Mouse (Mus musculus) gonadal fat pad, adult 2 months (tissue): ENCODE measurements at regions not wholly inside any gene's neighbourhood (a gene's known extent, or its start where the extent isn't known, plus 50 kb on each side); places are given as distances from the start of the nearest gene placed in this dataset.
A peak's percentile ranks its signal among the peaks of the same experiment; 100 is the strongest.

Experiments
- DNase-seq: peaks from one replicate; pipeline ENCODE4 v3.0.0-alpha.2; 2012; ENCODE audit warnings: low read depth

DNA sequence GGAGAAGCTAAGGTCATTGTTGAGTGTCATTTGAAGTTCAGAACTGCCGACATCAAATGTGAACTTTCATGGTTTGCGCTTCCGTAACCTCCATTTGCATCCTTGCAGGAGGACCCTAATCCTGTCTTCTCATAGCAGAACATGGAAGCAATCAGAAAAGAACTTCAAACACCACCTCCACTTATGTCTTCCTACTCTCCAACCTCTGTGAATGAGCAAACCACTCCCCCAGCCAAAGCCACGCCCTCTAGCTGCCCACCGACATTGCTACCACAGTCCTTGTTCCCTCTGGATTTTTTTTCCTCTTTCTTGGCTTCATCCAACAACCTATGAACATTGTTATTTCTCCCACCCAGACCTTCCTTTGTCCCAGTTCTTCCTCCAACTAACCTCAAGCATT is 149.9 kb downstream of the Kdr start:
- no peak for DNase-seq

DNA sequence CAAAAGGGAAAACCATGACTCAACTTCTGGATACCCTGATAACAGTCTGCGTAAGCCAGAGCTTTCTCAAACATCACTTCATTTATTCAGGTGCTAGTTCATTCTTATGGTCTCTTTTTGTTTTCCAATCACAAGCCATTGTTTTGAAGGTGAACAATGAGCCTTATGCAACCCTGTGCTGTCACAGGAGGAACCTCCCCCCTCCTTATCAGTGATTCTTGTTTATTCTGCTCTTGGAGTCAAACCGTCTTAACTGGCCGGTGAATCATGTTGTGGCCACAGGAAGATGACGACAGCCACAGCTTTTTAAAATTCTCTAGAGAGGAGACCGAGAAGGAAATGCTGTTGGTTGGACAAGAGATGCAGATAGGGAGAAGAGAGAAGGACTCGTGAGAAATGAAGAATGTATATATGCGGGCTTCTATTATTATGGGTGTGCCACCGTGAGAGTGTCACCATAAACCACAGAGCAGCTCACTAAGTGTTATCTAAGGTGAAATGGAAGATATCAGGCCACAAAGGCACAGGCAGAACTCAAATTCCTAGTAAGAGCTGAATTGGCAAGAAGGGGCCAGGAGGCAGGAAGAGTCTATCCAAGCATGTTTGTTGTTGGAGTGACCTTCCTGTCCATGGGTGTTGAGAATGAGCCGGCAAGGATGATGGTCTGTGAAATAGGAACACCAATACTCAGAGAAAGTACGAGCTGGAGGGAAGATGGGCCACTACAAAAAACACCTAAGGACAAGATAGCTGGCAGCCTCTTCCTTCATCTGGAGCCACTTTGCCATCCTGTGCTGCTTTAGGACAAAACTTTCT is 151.8 kb downstream of the Kdr start:
- DNase-seq = no peak

DNA sequence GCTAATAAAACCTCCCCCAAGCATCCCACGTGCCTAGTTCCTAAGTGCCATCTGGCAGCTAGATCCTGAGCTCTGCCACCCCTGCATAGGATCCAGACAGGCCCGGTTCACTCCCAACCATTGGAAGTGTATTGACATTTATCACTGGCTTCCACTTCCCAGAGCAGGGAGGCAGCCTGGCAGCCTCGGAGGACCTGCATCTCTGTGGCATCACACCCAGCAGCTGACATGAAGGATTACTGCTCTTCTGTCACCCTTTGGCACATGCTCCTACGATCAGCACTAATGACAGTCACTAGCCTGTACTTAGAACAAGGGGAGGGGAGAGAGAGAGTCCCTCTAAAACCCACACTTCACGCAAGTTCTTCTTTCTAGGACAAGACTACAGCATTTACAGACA is 152.7 kb downstream of the Kdr start:
- no peak for DNase-seq

DNA sequence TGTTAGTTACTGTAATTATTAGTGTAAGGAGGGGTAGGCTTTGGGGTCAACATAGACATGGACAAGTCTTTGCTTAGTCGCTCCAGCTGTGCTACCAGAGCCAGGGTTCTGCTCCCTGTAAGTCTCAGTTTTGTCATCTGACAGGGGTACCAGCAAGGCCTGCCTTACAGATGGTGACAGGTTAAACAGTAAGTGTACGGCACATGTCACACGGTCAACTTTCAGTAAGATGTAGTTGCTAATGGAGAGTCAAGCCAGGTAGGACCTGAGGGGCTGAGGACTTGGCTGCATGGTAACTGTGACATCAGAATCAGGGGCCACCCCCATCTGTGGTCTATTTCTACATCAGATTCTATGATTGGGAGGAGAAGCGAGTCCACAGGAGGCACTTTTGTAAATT is 153.6 kb downstream of the Kdr start:
- no peak for DNase-seq

- DNase-seq = no peak
Observed at GRCm38 (mm10) chr5:75823646-75824045, 154.6 kb downstream of the Kdr start.

DNA sequence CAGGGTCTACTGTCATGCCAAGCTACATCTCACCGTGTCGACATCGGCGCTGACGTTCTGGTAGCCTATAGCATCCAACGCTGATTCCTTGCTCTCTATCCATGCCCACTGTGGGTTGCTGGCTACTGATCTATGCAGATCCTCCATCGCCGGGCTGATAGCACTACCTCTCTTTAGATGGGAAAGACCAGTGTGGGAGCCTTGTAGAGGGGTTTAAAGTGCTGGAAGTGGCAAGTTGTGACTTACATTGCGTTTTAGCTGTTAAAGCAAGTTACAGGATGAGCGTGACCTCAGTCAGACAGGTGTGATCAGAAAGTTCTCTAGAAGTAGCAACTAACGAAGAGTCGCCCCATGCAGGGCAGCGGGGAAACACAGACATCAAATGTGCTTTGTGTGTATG is 160.9 kb downstream of the Kdr start:
- no peak for DNase-seq

DNA sequence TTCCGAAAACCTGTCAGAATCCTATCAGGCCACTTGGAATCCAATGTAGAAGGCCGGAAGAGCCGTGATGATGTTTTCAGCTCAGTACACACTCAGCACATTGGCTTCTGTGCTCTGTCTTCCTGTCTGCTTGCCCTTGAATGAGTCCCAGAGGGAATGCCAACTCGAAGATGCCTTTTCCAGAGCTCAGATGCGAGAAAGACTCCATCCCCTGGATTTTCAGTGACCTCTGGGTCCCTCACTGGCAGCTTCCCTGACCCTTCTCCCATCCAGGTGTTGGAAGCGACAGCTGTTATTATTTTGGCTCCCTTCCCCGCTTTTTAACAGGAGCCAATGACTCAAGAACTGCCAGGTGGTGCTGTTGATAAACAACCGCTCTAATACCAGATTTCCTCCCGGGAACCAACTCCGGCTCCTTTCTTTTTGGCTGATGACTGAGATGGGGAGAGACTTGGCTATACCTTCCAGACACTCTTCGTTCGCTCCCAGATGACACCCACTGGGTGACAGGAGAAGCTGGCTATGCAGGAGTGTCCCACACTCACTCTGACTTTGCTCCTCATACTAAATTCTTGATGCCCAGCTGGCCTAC is 163.8 kb downstream of the Kdr start:
- no peak for DNase-seq

GRCm38 (mm10) chr5:75812686-75813085 is 165.6 kb downstream of the Kdr start:
- no peak for DNase-seq

DNA sequence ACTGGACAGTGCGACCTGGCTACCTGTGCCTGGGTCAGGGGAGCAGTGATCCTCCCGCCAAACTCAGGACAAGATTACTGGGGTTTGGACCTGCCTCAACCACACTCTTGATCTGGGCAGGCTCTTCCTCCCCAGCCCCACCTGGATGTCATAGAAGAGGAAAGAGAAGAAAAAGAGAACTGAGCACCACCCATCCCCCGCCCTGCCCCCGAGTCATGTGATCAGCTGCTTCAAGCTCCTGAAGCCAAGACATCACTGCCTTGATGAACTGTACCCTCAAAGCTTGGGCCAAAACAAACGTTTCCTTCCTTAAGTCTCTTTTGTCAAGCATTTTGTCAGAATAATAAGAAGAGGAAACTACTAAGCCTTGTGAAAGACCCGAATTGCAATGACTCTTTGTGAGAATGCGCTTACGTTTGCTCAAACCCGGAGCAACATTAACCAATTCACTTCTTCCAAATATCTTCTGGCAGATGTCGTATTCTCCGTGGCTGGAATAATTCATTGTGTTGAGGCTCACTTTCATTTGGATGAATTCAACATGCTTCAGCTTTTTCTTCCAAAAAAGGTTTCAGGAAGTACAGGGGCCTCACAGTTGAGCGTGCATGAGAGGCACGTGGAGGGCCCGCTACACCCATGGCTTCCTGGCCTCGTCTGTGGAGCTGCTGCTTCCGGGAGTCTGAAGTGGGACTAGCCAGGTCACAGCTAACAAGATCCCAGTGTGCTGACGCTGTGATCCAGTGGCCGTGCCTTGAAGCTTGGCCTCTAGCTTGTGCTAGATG is 169.5 kb downstream of the Kdr start:
- no peak for DNase-seq

DNA sequence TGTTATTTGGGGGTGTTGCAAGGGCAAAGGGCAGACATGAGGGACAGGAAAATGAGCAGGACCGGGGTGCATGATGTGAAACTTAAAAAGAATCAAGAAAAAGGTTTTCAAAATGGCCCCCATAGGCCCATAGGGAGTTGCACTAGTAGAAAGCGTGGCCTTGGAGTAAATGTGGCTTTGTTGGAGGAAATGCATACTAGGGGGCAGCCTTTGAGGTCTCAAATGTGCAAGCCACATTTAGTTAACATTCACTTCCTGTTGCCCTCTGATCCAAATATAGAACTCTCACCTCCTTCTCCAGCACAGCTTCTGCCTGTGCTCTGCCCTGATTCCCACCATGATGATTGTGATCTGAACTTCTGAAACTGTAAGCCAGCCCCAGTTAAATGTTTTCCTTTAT is 173.2 kb downstream of the Kdr start:
- no peak for DNase-seq

- DNase-seq = no peak
Observed at GRCm38 (mm10) chr5:75804340-75804739, 173.9 kb downstream of the Kdr start.

DNA sequence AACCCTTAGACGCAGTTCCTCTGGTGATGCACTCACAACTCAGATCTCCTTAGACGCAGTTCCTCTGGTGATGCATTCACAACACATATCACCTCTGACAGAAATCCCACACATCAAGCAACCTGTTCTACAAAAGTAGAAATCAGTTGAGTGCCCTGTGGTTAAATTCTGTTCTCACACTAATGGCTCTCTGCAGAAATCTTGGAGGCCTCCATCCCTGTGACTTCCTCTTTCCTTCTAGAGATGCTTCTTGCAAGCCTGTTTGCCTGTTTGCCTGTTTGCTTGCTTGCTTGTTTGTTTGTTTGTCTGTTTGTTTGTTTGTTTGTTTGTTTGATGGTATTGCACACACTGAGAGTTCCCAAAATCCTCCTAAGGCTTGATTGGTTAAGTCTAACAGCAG is 175.2 kb downstream of the Kdr start:
- DNase-seq = no peak

DNA sequence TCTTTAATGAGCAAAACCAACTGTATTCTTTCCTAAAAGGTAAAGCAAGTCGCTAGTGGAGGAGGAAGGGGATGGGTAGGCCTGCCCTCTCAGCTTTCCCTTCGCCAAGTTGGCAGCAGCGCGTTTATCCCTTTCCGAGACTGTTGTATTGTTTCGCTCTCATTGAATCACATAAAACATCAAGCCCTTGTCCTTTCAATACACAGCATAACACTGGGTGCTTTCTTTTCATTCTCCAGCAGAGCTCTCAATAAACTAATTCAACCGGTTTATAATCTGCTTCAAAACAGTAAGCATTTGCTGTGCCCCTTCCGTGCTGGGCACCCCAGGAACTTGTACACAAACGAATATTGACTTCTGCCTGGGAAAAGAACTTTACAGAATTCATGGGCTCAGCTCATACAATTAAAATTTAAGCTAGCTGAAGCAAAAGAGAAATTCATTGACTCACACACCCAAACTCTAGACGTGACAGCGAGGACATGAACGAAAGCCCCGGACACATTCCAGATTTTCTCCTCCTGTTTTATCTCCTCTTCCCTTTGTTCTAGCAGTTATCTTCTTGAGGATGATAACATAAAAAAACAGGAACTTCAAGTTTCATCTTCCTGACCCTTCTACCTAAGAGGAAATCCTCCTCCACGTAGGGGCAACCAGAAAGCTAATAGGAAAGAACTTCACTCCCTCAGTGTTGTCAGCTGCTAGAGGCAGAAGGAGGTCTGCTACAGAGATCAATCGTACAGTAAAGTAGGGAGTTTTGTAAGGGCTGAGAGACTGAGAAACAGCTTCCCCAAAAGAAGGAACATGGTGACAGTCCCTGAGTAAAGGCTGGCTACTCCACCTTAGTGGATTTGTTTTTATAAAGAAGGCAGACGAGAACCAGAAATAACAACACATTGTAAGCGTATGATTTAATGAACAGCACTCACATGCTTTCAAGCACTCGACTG is 177.9 kb downstream of the Kdr start:
- no peak for DNase-seq

DNA sequence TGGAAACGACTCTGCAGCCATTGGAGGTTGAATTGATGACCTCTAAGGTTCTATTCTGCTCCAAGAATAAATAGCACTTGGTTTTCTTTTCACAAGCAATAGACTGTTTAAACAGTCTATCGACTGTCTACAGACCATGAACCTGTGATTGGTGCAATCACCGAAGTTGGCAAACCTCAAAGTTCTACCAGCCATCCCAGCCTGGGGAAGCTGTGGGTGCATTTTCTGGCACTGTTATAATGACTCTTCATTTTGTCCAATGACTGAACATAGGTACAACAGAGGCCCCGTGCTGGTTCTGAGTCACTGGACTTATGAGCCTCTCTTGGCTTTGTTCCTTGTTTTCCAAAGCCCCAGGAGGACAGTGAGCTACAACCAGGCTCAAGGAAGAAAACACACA is 178.6 kb downstream of the Kdr start:
- peak; percentile 17 for DNase-seq

DNA sequence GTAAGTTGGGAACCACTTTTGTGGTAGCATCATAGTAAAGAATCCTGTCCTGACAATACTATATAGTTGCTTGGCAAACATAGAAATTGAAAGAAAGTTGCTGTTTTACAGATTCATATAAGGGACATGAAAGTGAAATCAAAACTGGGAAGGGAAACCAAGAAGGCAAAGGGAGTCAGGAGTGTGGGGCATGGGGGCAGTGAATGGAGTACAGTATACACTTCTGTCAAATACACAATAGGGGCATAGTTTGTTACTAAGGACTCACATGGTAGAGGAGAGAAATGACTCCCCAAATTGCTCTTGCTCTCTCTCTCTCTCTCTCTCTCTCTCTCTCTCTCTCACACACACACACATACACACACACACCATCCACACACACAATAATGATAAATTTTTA is 185.1 kb downstream of the Kdr start:
- no peak for DNase-seq

DNA sequence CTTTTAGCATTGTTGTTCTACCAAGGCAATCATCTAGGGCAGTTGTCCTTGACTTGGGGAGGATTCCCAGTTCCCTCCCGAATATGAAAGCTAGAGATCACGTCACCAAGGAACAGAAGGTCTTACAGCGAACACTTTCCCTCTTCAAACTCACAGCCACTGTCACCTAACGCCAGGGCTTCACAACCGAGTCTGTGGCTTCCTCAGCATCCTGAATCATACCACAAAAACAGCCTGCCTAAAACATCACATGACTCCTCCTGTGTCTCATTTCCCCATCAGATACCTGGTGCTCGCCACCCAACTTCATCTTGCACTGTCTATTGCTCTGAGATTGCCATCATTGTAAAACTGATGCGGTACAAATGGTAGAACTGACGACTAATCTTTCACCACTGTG is 186.5 kb downstream of the Kdr start:
- no peak for DNase-seq

DNA sequence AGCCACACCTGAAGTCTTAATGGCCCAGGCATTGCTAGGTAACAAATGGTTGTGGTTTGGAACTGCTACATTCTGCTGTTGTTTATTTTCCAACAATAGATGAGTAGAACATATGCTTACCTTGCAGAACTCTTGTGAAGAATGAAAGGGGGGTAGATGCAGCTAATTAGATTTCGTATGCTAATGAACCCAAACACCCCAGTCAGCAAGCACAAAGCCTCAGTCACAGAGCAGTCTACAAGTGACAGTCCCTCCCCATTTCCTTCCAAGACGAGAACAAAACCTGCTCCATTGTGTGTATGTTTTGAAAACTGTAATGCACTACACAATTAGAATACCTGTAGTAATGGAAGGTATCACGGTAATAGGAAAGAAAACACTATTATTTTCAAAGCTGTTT is 190.2 kb downstream of the Kdr start:
- no peak for DNase-seq

DNA sequence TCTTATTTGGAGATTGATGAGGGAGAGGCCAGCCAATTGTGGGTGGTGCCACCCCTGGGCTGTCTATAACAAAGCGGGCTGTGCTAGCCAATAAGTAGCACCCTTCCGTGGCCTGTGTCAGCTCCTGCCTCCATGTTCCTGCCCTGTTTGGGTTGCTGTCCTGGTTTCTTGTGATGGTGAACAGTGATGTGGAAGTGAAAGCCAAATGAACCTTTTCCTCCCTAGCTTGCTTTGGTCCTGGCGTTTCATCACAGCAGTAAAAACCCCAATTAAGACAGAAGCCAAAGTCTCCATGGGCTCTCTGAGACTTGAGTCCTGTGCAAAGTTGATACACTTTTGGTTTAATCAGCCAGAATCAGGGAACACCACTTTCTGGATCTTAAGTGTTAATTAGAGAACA is 192.1 kb downstream of the Kdr start:
- DNase-seq = no peak

DNA sequence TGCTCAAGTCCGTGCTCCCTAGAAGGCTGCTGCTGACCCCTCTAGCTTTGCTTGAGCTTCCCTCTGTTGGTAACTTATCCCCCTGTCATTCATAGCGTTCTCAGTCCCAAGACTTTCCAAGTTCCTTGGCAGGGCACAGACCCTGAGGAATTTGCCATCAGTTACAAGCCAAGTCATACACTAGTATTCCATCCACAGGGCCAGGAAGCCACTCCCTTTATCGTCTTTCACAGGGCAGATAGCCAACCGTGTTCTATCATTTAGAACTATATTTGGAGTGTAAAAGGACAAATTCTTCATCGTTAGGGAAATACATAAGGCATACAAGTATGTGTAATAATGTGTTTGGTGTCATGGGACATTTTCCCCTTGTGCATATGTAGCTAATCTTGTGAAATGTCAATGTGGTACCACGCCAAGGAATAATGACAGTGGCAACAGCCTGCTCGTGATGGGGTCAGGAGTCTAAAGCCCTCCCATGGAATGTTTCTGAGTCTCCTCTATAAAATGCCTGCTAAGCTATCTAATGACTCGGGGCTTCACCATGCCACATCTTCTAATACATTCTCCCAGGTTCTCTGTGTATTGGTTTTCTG is 193.2 kb downstream of the Kdr start:
- no peak for DNase-seq

- peak; percentile 22 for DNase-seq
Observed at GRCm38 (mm10) chr5:75770592-75770991, 195.9 kb downstream of the Kit start.

GRCm38 (mm10) chr5:75767213-75767612 is 192.5 kb downstream of the Kit start:
- DNase-seq = no peak
